Mouse (Mus musculus) 3T3-L1 (cell line): Measurements from ENCODE around the gene Epha1.

ENCODE experiments used
- DNase-seq: peaks from one replicate; pipeline ENCODE4 v3.0.0-alpha.2; 2015; ENCODE audit warnings: low read depth, low spot score

Gene Epha1

GRCm38 (mm10) chr6:42372816-42373547 lies at the start of gene Epha1:
TSS of gene Epha1 (minus strand) at chr6:42373268.
- peak; percentile 64 for DNase-seq

- DNase-seq: peak; percentile 40
These were observed 48.4 kb upstream of the Epha1 start for GRCm38 (mm10) chr6:42421439-42421838.

GRCm38 (mm10) chr6:42419443-42419842 lies 46.4 kb upstream of the Epha1 start:
- peak; percentile 91 for DNase-seq

GRCm38 (mm10) chr6:42405134-42405533 lies 32.1 kb upstream of the Epha1 start, which contains the start of gene Tas2r135:
TSS of gene Tas2r135 (plus strand) at chr6:42405434.
- no peak for DNase-seq

GRCm38 (mm10) chr6:42399938-42400337 lies 26.9 kb upstream of the Epha1 start, which contains the start of gene Tas2r143:
TSS of gene Tas2r143 (plus strand) at chr6:42400238.
- no peak for DNase-seq

- no peak for DNase-seq
These were observed 25.9 kb upstream of the Epha1 start for GRCm38 (mm10) chr6:42398998-42399397.

- DNase-seq: no peak
These were observed 25.2 kb upstream of the Epha1 start for GRCm38 (mm10) chr6:42398285-42398684.

- DNase-seq: peak; percentile 65
These were observed 24.1 kb upstream of the Epha1 start for GRCm38 (mm10) chr6:42397041-42397657.

GRCm38 (mm10) chr6:42395960-42396809 lies 23.1 kb upstream of the Epha1 start:
- peak; percentile 100 for DNase-seq

- DNase-seq: peak; percentile 42
These were observed 18.8 kb upstream of the Epha1 start for GRCm38 (mm10) chr6:42391796-42392330.

- no peak for DNase-seq
These were observed 12.6 kb upstream of the Epha1 start for GRCm38 (mm10) chr6:42385635-42386034.

GRCm38 (mm10) chr6:42383360-42383759 lies 10.3 kb upstream of the Epha1 start:
- DNase-seq: no peak

GRCm38 (mm10) chr6:42381916-42382381 lies 8.9 kb upstream of the Epha1 start:
- DNase-seq: peak; percentile 84

GRCm38 (mm10) chr6:42381221-42381620 lies 8.2 kb upstream of the Epha1 start:
- no peak for DNase-seq

- peak; percentile 76 for DNase-seq
These were observed 7.5 kb upstream of the Epha1 start for GRCm38 (mm10) chr6:42380416-42381144.

- no peak for DNase-seq
These were observed 6.5 kb upstream of the Epha1 start for GRCm38 (mm10) chr6:42379551-42379950.

GRCm38 (mm10) chr6:42377280-42377679 lies 4.2 kb upstream of the Epha1 start:
- no peak for DNase-seq

GRCm38 (mm10) chr6:42376504-42377019 lies 3.5 kb upstream of the Epha1 start:
- DNase-seq: no peak

- DNase-seq: no peak
These were observed 2.9 kb upstream of the Epha1 start for GRCm38 (mm10) chr6:42376016-42376415.

GRCm38 (mm10) chr6:42375131-42375530 lies 2.1 kb upstream of the Epha1 start:
- DNase-seq: no peak

- DNase-seq: peak; percentile 78
These were observed 1.6 kb upstream of the Epha1 start for GRCm38 (mm10) chr6:42374701-42375100.
